Mouse (Mus musculus): ENCODE results near the gene Dapk3. TPM values are rescaled to one million over a fixed set of nuclear protein-coding genes. Genes with fewer than 3 reads are reported as not detected.

Gene Dapk3
- total and polyA plus RNA-seq, 2 experiments from 2014 or later, result 56.7 to 60.9 TPM

GRCm38 (mm10) chr10:81144667-81145066 lies 38.1 kb upstream of the Dapk3 start:
- no peak overlapping the region for H3K4me3 ChIP-seq (ENCODE audit: low read depth, low read length)
- peaks cover 56% of the 10 kb centered on the region for H3K36me3 ChIP-seq (ENCODE audit: insufficient read depth, low read length)
- ATAC-seq (ENCODE audit: low FRiP score), result no peak
- H3K4me2 ChIP-seq (ENCODE audit: low read depth, low read length, poor library complexity, severe bottlenecking), result no peak overlapping the region
- H3K27me3 ChIP-seq (ENCODE audit: insufficient read depth, low read length), result no peaks in the 10 kb centered on the region
- H3K27ac ChIP-seq (ENCODE audit: low read depth, low read length), result no peak overlapping the region
- H3K9me3 ChIP-seq (ENCODE audit: low read length), result no peaks in the 10 kb centered on the region
- no peak for DNase-seq (ENCODE audit: low spot score)
- whole genome bisulfite sequencing, result 92% methylated on average over 20 of the region's 27 CpGs
- TF ChIP-seq CTCF (IDR thresholded peaks at IDR 0.05), result no peak
- peaks cover 4% of the 10 kb centered on the region; the same call in 1 of the 2 replicates for H3K4me1 ChIP-seq (ENCODE audit: insufficient read depth, low read length)
- H3K9ac ChIP-seq (replicated peaks; ENCODE audit: low read length, poor library complexity, severe bottlenecking), result no peak overlapping the region

- H3K36me3 ChIP-seq (ENCODE audit: insufficient read depth, low read length), result peaks cover 61% of the 10 kb centered on the region
- ATAC-seq (ENCODE audit: low FRiP score) (no peak), DNase-seq (ENCODE audit: low spot score) (no peak)
- peaks cover 4% of the 10 kb centered on the region; the same call in 1 of the 2 replicates for H3K4me1 ChIP-seq (ENCODE audit: insufficient read depth, low read length)
- H3K9ac ChIP-seq (replicated peaks; ENCODE audit: low read length, poor library complexity, severe bottlenecking), result no peak overlapping the region
- no peaks in the 10 kb centered on the region for H3K27me3 ChIP-seq (ENCODE audit: insufficient read depth, low read length)
- no peaks in the 10 kb centered on the region for H3K9me3 ChIP-seq (ENCODE audit: low read length)
- no peak overlapping the region for H3K4me3 ChIP-seq (ENCODE audit: low read depth, low read length)
- no peak for TF ChIP-seq CTCF (IDR thresholded peaks at IDR 0.05)
- H3K27ac ChIP-seq (ENCODE audit: low read depth, low read length), result no peak overlapping the region
- 93% methylated on average over 6 of the region's 6 CpGs for WGBS
- H3K4me2 ChIP-seq (ENCODE audit: low read depth, low read length, poor library complexity, severe bottlenecking), result no peak overlapping the region
Measured at GRCm38 (mm10) chr10:81145307-81145706, 37.5 kb upstream of the Dapk3 start.

- no peak overlapping the region for H3K4me3 ChIP-seq (ENCODE audit: low read depth, low read length)
- no peak for TF ChIP-seq CTCF (IDR thresholded peaks at IDR 0.05)
- WGBS, result 84% methylated on average over 7 of the region's 7 CpGs
- no peak overlapping the region for H3K9ac ChIP-seq (replicated peaks; ENCODE audit: low read length, poor library complexity, severe bottlenecking)
- H3K36me3 ChIP-seq (ENCODE audit: insufficient read depth, low read length), result peaks cover 61% of the 10 kb centered on the region
- no peaks in the 10 kb centered on the region for H3K9me3 ChIP-seq (ENCODE audit: low read length)
- no peak overlapping the region for H3K27ac ChIP-seq (ENCODE audit: low read depth, low read length)
- H3K4me2 ChIP-seq (ENCODE audit: low read depth, low read length, poor library complexity, severe bottlenecking), result no peak overlapping the region
- no peaks in the 10 kb centered on the region for H3K27me3 ChIP-seq (ENCODE audit: insufficient read depth, low read length)
- no peak for ATAC-seq (ENCODE audit: low FRiP score)
- DNase-seq (ENCODE audit: low spot score), result no peak
- H3K4me1 ChIP-seq (ENCODE audit: insufficient read depth, low read length), result peaks cover 3% of the 10 kb centered on the region; the same call in 1 of the 2 replicates
Measured at GRCm38 (mm10) chr10:81145778-81146177, 37.0 kb upstream of the Dapk3 start.

- Histone ChIP-seq H3K4me3 (ENCODE audit: low read depth, low read length) (no peak overlapping the region), H3K4me1 (ENCODE audit: insufficient read depth, low read length) (no peaks in the 10 kb centered on the region), H3K4me2 (ENCODE audit: low read depth, low read length, poor library complexity, severe bottlenecking) (no peak overlapping the region), H3K27ac (ENCODE audit: low read depth, low read length) (no peak overlapping the region), H3K9ac (replicated peaks; ENCODE audit: low read length, poor library complexity, severe bottlenecking) (no peak overlapping the region), H3K36me3 (ENCODE audit: insufficient read depth, low read length) (peaks cover 61% of the 10 kb centered on the region), H3K9me3 (ENCODE audit: low read length) (no peaks in the 10 kb centered on the region), H3K27me3 (ENCODE audit: insufficient read depth, low read length) (no peaks in the 10 kb centered on the region)
- ATAC-seq (ENCODE audit: low FRiP score), result no peak
- no peak for TF ChIP-seq CTCF (IDR thresholded peaks at IDR 0.05)
- no peak for DNase-seq (ENCODE audit: low spot score)
- WGBS, result 87% methylated on average over 4 of the region's 4 CpGs
Measured at GRCm38 (mm10) chr10:81146296-81146695, 36.5 kb upstream of the Dapk3 start.

GRCm38 (mm10) chr10:81151261-81151660 lies 31.5 kb upstream of the Dapk3 start:
- H3K27me3 ChIP-seq (ENCODE audit: insufficient read depth, low read length), result no peaks in the 10 kb centered on the region
- DNase-seq (ENCODE audit: low spot score) (no peak), ATAC-seq (ENCODE audit: low FRiP score) (no peak)
- H3K36me3 ChIP-seq (ENCODE audit: insufficient read depth, low read length), result peaks cover 80% of the 10 kb centered on the region
- TF ChIP-seq CTCF (IDR thresholded peaks at IDR 0.05), result no peak
- H3K9ac ChIP-seq (replicated peaks; ENCODE audit: low read length, poor library complexity, severe bottlenecking), result no peak overlapping the region
- 74% methylated on average over 6 of the region's 6 CpGs for WGBS
- no peak overlapping the region for H3K27ac ChIP-seq (ENCODE audit: low read depth, low read length)
- no peaks in the 10 kb centered on the region for H3K9me3 ChIP-seq (ENCODE audit: low read length)
- H3K4me3 ChIP-seq (ENCODE audit: low read depth, low read length), result no peak overlapping the region
- no peak overlapping the region for H3K4me2 ChIP-seq (ENCODE audit: low read depth, low read length, poor library complexity, severe bottlenecking)
- no peaks in the 10 kb centered on the region for H3K4me1 ChIP-seq (ENCODE audit: insufficient read depth, low read length)

- Histone ChIP-seq H3K27ac (ENCODE audit: low read depth, low read length) (no peak overlapping the region), H3K27me3 (ENCODE audit: insufficient read depth, low read length) (no peaks in the 10 kb centered on the region), H3K4me1 (ENCODE audit: insufficient read depth, low read length) (no peaks in the 10 kb centered on the region), H3K9ac (replicated peaks; ENCODE audit: low read length, poor library complexity, severe bottlenecking) (0 out of 2 replicates have a peak overlapping the region, but pooled peaks have one; percentile 24), H3K4me3 (ENCODE audit: low read depth, low read length) (no peak overlapping the region), H3K36me3 (ENCODE audit: insufficient read depth, low read length) (peaks cover 80% of the 10 kb centered on the region), H3K9me3 (ENCODE audit: low read length) (no peaks in the 10 kb centered on the region), H3K4me2 (ENCODE audit: low read depth, low read length, poor library complexity, severe bottlenecking) (no peak overlapping the region)
- TF ChIP-seq CTCF (IDR thresholded peaks at IDR 0.05), result no peak
- no peak for DNase-seq (ENCODE audit: low spot score)
- WGBS, result 80% methylated on average over 12 of the region's 12 CpGs
- ATAC-seq (ENCODE audit: low FRiP score), result no peak
Measured at GRCm38 (mm10) chr10:81152609-81153008, 30.2 kb upstream of the Dapk3 start.

All from midbrain, postnatal 0 days (tissue).